Mouse (Mus musculus) G1E (cell line): ENCODE measurements around the gene Kif19a. TPM values are rescaled to one million over a fixed set of nuclear protein-coding genes. Genes with fewer than 3 reads are reported as not detected.

Source experiments
- ATAC-seq: 2 replicates; pipeline ENCODE4 v1.8.0; 2016; ENCODE audit warnings: mild to moderate bottlenecking; ENCODE audit not compliant: insufficient number of reproducible peaks, poor library complexity, low FRiP score, severe bottlenecking; ENCODE audit errors: extremely low read depth
- DNase-seq: peaks from one replicate; pipeline ENCODE4 v3.0.0; 2012; ENCODE audit warnings: low spot score
- H3K27me3 ChIP-seq: 2 replicates; pipeline ENCODE4 v1.6.1; 2012; ENCODE audit warnings: mild to moderate bottlenecking, low read length, inconsistent platforms; ENCODE audit not compliant: insufficient read depth
- H3K36me3 ChIP-seq: replicated peaks from 2 replicates; pipeline ENCODE3; 2012; ENCODE audit warnings: mild to moderate bottlenecking, inconsistent platforms
- H3K4me1 ChIP-seq: 2 replicates; pipeline ENCODE4 v1.6.1; 2012; ENCODE audit warnings: low read depth, low read length, inconsistent platforms, mixed read lengths; ENCODE audit not compliant: insufficient read depth
- H3K4me3 ChIP-seq: 2 replicates; pipeline ENCODE4 v1.5.1; 2012; ENCODE audit warnings: low read depth, mild to moderate bottlenecking, inconsistent platforms, low read length, moderate library complexity, mixed read lengths
- H3K9me3 ChIP-seq: replicated peaks from 2 replicates; pipeline ENCODE4 v1.6.1; 2012; ENCODE audit warnings: inconsistent platforms
- CTCF ChIP-seq: IDR thresholded peaks from 2 replicates; pipeline ENCODE4 v1.5.1; 2012; ENCODE audit warnings: low read depth, low read length, inconsistent platforms, mixed read lengths
- GATA1 ChIP-seq: IDR thresholded peaks from 2 replicates; pipeline ENCODE4 v1.6.1; 2012; ENCODE audit warnings: borderline replicate concordance, low read length, inconsistent platforms, mixed read lengths
- GATA2 ChIP-seq: IDR thresholded peaks from 2 replicates; pipeline ENCODE4 v1.6.1; 2012; ENCODE audit warnings: low read depth, low read length, inconsistent platforms, borderline replicate concordance
- POLR2AphosphoS5 ChIP-seq: IDR thresholded peaks from 2 replicates; pipeline ENCODE4 v1.6.1; 2012; ENCODE audit warnings: low read depth, low read length, inconsistent platforms; ENCODE audit not compliant: insufficient replicate concordance
- TAL1 ChIP-seq: conservative IDR thresholded peaks from 2 replicates; pipeline ENCODE4 v1.6.1; 2012; ENCODE audit warnings: low read depth, low read length, inconsistent platforms, mixed read lengths
- polyA plus RNA-seq: library from polyadenylated mRNA; stranded (reverse); fragments of >175 nt; gene quantifications from 2 replicates; pipeline ENCODE4 v1.2.3, GENCODE M21; 2012
- total RNA-seq, 2 experiments: library from RNA; stranded (forward) in 1 of 2; stranded (reverse) in 1 of 2; fragments of 200-1000 nt in 1 of 2; fragments of >200 nt in 1 of 2; fragmentation: Nextera tagmentation in 1 of 2; gene quantifications; 2 replicates each; pipeline ENCODE4 v1.2.3; 2014 to 2017

The Kif19a gene
- total and polyA plus RNA-seq, 3 experiments: not detected

DNA sequence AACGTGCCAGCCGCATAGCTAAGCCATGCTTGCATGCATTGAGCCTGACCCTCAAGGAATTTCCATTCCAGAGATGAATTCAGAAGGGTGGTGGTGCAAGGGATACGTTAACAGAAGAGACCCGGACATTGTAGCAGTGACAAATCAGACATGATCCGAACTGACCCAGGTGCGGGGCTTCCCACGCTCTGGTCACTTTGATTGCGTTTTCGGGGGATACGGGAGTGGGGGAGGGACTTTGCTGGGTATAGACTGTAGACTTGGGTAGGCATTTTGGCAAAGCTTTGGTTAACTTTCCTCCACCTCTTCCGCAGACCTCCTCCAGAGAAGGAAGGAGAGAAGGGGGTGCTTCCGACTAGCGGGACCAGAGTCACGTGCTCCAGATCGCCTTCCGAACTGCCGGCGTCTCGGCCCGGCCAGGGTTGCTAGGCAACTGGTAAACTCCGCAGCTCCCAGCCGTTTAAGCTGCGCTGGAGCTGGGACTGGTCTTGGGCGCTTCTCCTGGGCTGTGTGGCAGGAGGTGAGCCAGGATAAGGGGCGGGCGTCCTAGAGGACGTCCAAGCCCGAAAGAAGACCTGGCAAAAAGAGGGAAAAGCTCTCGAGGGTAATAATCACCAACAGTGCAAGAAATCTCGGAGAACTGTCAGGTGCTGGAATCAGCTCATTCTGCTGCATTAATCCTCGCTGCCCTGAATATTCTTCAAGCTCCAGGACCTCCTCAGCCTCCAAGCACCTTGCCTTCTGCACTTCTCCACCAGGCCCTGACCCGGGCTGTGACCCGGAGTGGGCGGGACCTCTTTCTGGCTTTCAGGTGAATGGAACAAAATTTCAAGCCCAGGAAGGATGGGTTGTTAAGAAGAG, 38.0 kb upstream of the Kif19a start, which contains the start of gene Dnaic2:
TSS of gene Dnaic2 (plus strand) at position 444 of the 861 bp plus-strand sequence.
- H3K4me1 ChIP-seq: no peaks in the 10 kb centered on the region
- no peaks in the 10 kb centered on the region for H3K36me3 ChIP-seq
- no peak for ATAC-seq
- peaks cover 57% of the 10 kb centered on the region for H3K9me3 ChIP-seq
- DNase-seq: no peak
- H3K27me3 ChIP-seq: peaks cover 3% of the 10 kb centered on the region; the same call in 1 of the 2 replicates
- no peak for TF ChIP-seq GATA1
- TF ChIP-seq POLR2AphosphoS5: no peak
- no peak for TF ChIP-seq TAL1
- no peak for TF ChIP-seq CTCF
- TF ChIP-seq GATA2: no peak
- H3K4me3 ChIP-seq: no peak within 1 kb of the TSS

DNA sequence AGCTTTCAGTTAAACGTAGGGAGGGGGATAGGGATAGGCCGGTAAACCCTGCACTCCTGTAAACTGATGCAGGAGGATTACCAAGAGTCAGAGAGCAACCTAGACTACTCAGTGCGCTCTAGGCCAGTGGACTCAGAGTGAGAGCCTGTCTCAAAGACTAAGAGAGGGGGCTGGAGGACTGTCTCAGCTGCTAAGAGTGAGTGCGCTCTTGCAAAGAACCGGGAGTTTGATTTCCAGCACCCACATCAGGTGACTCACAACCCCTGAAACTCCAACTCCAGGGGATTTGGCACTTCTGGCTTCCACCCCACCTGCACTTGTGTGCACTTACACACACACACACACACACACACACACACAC, 37.4 kb upstream of the Kif19a start:
- no peaks in the 10 kb centered on the region for H3K36me3 ChIP-seq
- DNase-seq: no peak
- no peak for ATAC-seq
- H3K4me3 ChIP-seq: no peak overlapping the region
- H3K27me3 ChIP-seq: peaks cover 3% of the 10 kb centered on the region; the same call in 1 of the 2 replicates
- TF ChIP-seq CTCF: no peak
- no peaks in the 10 kb centered on the region for H3K4me1 ChIP-seq
- peaks cover 55% of the 10 kb centered on the region for H3K9me3 ChIP-seq

DNA sequence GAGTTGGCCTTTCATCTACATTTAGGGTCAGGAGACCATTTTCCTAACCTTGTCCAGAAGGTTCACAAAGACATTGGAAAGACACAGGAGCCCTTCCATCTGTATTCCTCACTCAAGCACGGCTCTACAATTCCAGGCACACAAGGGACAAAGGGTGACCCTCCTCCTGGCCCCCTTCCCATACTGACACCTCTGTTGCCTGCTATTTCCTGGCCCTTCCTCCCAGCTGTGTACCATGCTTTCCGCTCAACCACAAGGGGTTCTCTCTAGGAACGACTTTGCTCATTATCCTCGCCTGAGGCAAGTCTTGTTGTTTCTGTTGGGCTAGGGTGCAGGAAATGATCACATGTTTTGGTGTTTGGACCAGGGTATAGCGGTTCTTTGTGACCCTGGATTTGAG, 36.9 kb upstream of the Kif19a start:
- TF ChIP-seq CTCF (no peak), POLR2AphosphoS5 (no peak), GATA1 (no peak), GATA2 (no peak), TAL1 (no peak)
- Histone ChIP-seq H3K4me1 (no peaks in the 10 kb centered on the region), H3K4me3 (no peak overlapping the region), H3K27me3 (peaks cover 3% of the 10 kb centered on the region; the same call in 1 of the 2 replicates), H3K36me3 (no peaks in the 10 kb centered on the region), H3K9me3 (peaks cover 54% of the 10 kb centered on the region)
- ATAC-seq (no peak), DNase-seq (no peak)

DNA sequence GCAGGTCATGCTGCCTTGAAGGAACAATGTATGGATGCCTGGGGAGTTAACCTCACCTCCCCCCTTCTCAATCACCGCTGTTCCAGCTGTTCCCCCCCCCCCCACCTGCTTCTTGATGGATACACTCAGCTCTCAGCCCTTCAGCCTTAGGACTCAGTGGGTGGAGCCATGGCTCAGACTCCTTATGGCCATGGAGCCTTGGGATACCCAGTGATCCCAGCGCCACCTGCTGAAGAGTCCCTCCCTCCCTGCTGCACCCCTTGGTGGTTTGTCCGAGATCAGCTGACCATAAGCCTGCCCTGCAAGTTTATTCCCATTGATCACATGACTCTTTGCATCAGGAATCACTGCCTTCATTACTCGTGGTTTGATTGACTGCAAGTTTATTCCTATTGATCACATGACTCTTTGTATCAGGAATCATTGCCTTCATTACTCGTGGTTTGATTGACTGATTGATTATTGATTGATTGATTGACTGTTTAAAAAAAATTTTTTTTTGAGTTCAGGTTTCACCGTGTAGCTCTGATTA, 35.3 kb upstream of the Kif19a start:
- TF ChIP-seq POLR2AphosphoS5 (no peak), TAL1 (no peak), CTCF (no peak), GATA1 (no peak), GATA2 (no peak)
- Histone ChIP-seq H3K4me1 (no peaks in the 10 kb centered on the region), H3K36me3 (no peaks in the 10 kb centered on the region), H3K4me3 (no peak overlapping the region), H3K27me3 (peaks cover 3% of the 10 kb centered on the region; the same call in 1 of the 2 replicates), H3K9me3 (peaks cover 60% of the 10 kb centered on the region)
- DNase-seq (no peak), ATAC-seq (no peak)

DNA sequence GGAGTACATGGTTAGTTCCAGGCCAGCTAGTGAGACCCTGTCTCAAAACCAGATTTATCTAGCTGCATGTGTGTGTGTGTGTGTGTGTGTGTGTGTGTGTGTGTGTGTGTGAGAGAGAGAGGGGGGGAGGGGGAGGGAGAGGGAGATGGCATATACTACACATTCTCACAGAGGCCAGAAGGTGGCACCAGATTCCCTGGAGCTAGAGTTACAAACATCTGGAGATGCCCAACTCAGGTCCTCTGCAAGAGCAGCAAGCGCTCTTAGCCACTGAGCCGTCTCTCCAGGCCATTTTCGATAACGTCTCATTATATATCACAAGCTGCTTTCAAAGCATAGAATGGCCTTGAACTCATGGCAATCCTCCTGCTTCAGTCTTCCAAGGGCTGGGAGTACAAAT, 33.5 kb upstream of the Kif19a start:
- H3K4me1 ChIP-seq: no peaks in the 10 kb centered on the region
- TF ChIP-seq GATA1: no peak
- TF ChIP-seq CTCF: no peak
- TF ChIP-seq POLR2AphosphoS5: no peak
- no peak for TF ChIP-seq TAL1
- no peak for TF ChIP-seq GATA2
- H3K36me3 ChIP-seq: no peaks in the 10 kb centered on the region
- peaks cover 3% of the 10 kb centered on the region; the same call in 1 of the 2 replicates for H3K27me3 ChIP-seq
- ATAC-seq: no peak
- DNase-seq: no peak
- H3K9me3 ChIP-seq: peaks cover 61% of the 10 kb centered on the region
- no peak overlapping the region for H3K4me3 ChIP-seq

DNA sequence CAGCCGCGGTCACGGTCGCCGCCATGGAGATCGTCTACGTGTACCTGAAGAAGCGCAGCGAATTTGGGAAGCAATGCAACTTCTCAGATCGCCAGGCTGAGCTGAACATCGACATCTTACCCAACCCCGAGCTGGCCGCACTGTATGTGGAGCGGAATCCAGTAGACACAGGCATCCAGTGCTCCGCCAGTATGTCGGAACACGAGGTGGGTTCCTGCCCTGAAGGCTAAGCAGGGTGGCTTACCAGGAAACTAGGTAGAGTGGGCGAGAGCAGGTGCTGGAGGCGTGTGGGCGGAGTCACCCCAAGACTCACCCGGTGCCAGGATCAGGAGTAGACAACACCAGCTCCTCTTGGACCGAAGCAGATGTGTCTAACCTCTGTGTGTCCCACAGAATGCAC, 32.3 kb upstream of the Kif19a start:
- Histone ChIP-seq H3K4me3 (no peak overlapping the region), H3K9me3 (peaks cover 58% of the 10 kb centered on the region), H3K4me1 (no peaks in the 10 kb centered on the region), H3K27me3 (peaks cover 3% of the 10 kb centered on the region; the same call in 1 of the 2 replicates), H3K36me3 (no peaks in the 10 kb centered on the region)
- no peak for ATAC-seq
- DNase-seq: no peak
- TF ChIP-seq CTCF (no peak), GATA2 (no peak), POLR2AphosphoS5 (no peak), TAL1 (no peak), GATA1 (no peak)

DNA sequence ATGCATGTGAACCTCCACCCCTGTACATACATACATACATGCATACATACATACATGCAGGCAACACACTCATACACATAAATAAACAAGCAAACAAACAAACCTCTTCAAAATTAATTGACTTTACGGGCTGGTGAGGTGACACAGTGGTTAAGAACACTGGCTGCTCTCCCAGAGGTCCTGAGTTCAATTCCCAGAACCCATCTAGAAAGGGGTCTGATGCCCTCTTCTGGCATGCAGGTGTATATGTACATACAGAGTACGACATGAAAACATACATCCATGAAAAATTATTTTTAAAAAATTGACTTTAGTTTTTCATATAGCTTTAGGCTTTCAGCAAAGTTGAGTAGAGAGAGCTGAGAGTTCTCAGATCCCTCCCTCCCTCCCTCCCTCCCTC, 29.1 kb upstream of the Kif19a start:
- no peaks in the 10 kb centered on the region for H3K4me1 ChIP-seq
- DNase-seq: no peak
- TF ChIP-seq GATA2 (no peak), POLR2AphosphoS5 (no peak), TAL1 (no peak), GATA1 (no peak), CTCF (no peak)

More for the DNA sequence above, 29.1 kb upstream of the Kif19a start:
- peaks cover 3% of the 10 kb centered on the region; the same call in 1 of the 2 replicates for H3K27me3 ChIP-seq
- no peak for ATAC-seq
- no peak overlapping the region for H3K4me3 ChIP-seq
- no peaks in the 10 kb centered on the region for H3K36me3 ChIP-seq
- H3K9me3 ChIP-seq: peaks cover 68% of the 10 kb centered on the region
